Mouse (Mus musculus) limb, embryonic 15.5 days (tissue): ENCODE measurements around the gene Olfr792. TPM values are rescaled to one million over a fixed set of nuclear protein-coding genes. Genes with fewer than 3 reads are reported as not detected.

Experiments used
- ATAC-seq: fragments of 200-750 bp; cut with Nextera tagmentation; 2 replicates; pipeline ENCODE4 v1.8.0; 2017; ENCODE audit warnings: low read depth, moderate TSS enrichment; ENCODE audit not compliant: insufficient number of reproducible peaks, low FRiP score, low TSS enrichment
- H3K27ac ChIP-seq: fragments of 300-500 bp; sonication (generic); 2 replicates; pipeline ENCODE4 v1.5.1; 2015; ENCODE audit warnings: moderate library complexity, mild to moderate bottlenecking, inconsistent platforms
- H3K27me3 ChIP-seq: fragments of 300-500 bp; sonication (generic); 2 replicates; pipeline ENCODE4 v1.6.1; 2015; ENCODE audit warnings: inconsistent platforms
- H3K36me3 ChIP-seq: fragments of 300-500 bp; sonication (generic); 2 replicates; pipeline ENCODE4 v1.6.1; 2015; ENCODE audit warnings: inconsistent platforms
- H3K4me1 ChIP-seq: fragments of 300-500 bp; sonication (generic); 2 replicates; pipeline ENCODE4 v1.6.1; 2015; ENCODE audit warnings: inconsistent platforms
- H3K4me2 ChIP-seq: fragments of 300-500 bp; sonication (generic); 2 replicates; pipeline ENCODE4 v1.6.1; 2015; ENCODE audit warnings: mild to moderate bottlenecking, inconsistent platforms
- H3K4me3 ChIP-seq: fragments of 300-500 bp; sonication (generic); 2 replicates; pipeline ENCODE4 v1.5.1; 2015; ENCODE audit warnings: mild to moderate bottlenecking, inconsistent platforms
- H3K9ac ChIP-seq: fragments of 300-500 bp; sonication (generic); 2 replicates; pipeline ENCODE4 v1.6.1; 2015; ENCODE audit warnings: inconsistent platforms
- H3K9me3 ChIP-seq: fragments of 300-500 bp; sonication (generic); 2 replicates; pipeline ENCODE4 v1.6.1; 2016; ENCODE audit warnings: inconsistent platforms
- WGBS: fragments of 180-500 bp; shearing (Covaris S2); methylation state at CpG from one replicate; pipeline ENCODE4 v1.1.7; 2015; 5-methylcytosine and 5-hydroxymethylcytosine counted together
- microRNA-seq: library from miRNA; unstranded; fragments of <30 nt; microRNA quantifications from one replicate; pipeline ENCODE4, GENCODE M21; 2016
- polyA plus RNA-seq: library from polyadenylated mRNA; unstranded; fragments of >200 nt; fragmentation: Nextera tagmentation; extraction: Ambion mirVana; gene quantifications from 2 replicates; pipeline ENCODE4 v1.2.1, GENCODE M21; 2015

Gene Olfr792
- not detected in 2 replicates for polyA plus RNA-seq

GRCm38 (mm10) chr10:129538862-129539261 is at the start of gene Olfr792:
Gene Olfr792 (plus strand): TSS chr10:129539162.
- H3K9ac ChIP-seq = no peak within 1 kb of the TSS
- H3K9me3 ChIP-seq = 0 out of 2 replicates have a peak, but pooled peaks cover under 1% of the 10 kb centered on the region
- no peaks in the 10 kb centered on the region for H3K36me3 ChIP-seq
- H3K4me3 ChIP-seq = no peak within 1 kb of the TSS
- H3K4me2 ChIP-seq = no peak within 1 kb of the TSS
- no peak for ATAC-seq
- WGBS = 84% methylated on average over 1 of the region's 1 CpGs
- H3K27ac ChIP-seq = no peak within 1 kb of the TSS
- H3K4me1 ChIP-seq = no peaks in the 10 kb centered on the region
- no peaks in the 10 kb centered on the region for H3K27me3 ChIP-seq

DNA sequence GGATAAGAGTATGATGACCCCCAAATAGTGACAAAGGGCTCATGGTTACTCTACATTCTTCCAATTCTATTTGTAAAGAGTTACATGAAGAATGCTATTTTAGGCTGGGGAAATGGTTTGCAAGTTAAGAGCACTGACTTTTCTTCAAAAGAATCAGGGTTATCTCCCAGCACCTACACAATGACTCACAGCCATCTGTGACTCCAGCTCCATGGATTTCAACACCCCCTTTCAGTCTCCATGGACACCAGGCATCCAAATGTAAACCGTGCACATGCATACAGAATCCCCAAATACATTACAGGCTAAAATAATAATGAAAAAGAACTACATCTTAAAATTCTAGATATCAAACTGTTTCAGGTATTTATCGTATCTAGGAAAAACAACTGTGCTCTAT is 48.9 kb upstream of the Olfr792 start:
- Histone ChIP-seq H3K4me2 (no peak overlapping the region), H3K9me3 (no peaks in the 10 kb centered on the region), H3K4me3 (no peak overlapping the region), H3K36me3 (no peaks in the 10 kb centered on the region), H3K27ac (no peak overlapping the region), H3K4me1 (no peaks in the 10 kb centered on the region), H3K27me3 (no peaks in the 10 kb centered on the region), H3K9ac (no peak overlapping the region)
- ATAC-seq = no peak
- 86% methylated on average over 2 of the region's 2 CpGs for WGBS

- Histone ChIP-seq H3K36me3 (no peaks in the 10 kb centered on the region), H3K4me3 (no peak within 1 kb of the TSS), H3K4me1 (no peaks in the 10 kb centered on the region), H3K27ac (no peak within 1 kb of the TSS), H3K9ac (no peak within 1 kb of the TSS), H3K4me2 (no peak within 1 kb of the TSS), H3K9me3 (no peaks in the 10 kb centered on the region), H3K27me3 (no peaks in the 10 kb centered on the region)
- no peak for ATAC-seq
These were observed 40.8 kb upstream of the Olfr792 start, which contains the start of gene Olfr790 for GRCm38 (mm10) chr10:129498192-129498591. Gene Olfr790 (plus strand): TSS chr10:129498492.

- WGBS = 68% methylated on average over 3 of the region's 3 CpGs
These were observed 17.5 kb upstream of the Olfr792 start, which contains the start of gene Olfr791 for GRCm38 (mm10) chr10:129521492-129521891. Gene Olfr791 (plus strand): TSS chr10:129521792.

DNA sequence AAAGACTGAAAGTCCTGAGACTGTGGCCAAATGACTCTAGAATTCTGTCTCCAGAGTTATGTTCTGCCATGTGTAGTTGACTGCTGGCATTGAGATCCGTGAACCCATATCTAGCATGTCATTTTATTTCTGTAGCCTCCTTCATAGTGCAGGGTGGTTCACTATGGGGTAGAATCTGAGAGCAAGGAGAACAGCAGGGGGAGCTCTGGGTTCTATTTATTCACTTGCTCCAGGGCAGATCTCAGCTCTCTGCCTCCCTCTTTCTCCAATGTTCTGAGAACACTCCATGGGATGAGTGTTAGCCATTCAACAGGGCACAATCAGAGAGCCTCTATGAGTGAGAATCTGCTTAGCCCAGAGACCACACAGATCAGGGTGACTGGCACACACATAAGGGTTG is 10.4 kb downstream of the Olfr792 start:
- 0 out of 2 replicates have a peak, but pooled peaks cover under 1% of the 10 kb centered on the region for H3K9me3 ChIP-seq
- H3K4me3 ChIP-seq = no peak overlapping the region
- 49% methylated on average over 1 of the region's 1 CpGs for WGBS
- no peak for ATAC-seq
- H3K9ac ChIP-seq = no peak overlapping the region
- H3K4me2 ChIP-seq = no peak overlapping the region
- H3K27ac ChIP-seq = no peak overlapping the region
- no peaks in the 10 kb centered on the region for H3K27me3 ChIP-seq
- H3K4me1 ChIP-seq = no peaks in the 10 kb centered on the region
- no peaks in the 10 kb centered on the region for H3K36me3 ChIP-seq

More at GRCm38 (mm10) chr10:129521492-129521891, 17.5 kb upstream of the Olfr792 start, which contains the start of gene Olfr791:
- Histone ChIP-seq H3K4me3 (no peak within 1 kb of the TSS), H3K4me2 (no peak within 1 kb of the TSS), H3K27ac (no peak within 1 kb of the TSS), H3K4me1 (no peaks in the 10 kb centered on the region), H3K36me3 (no peaks in the 10 kb centered on the region), H3K9ac (no peak within 1 kb of the TSS), H3K27me3 (no peaks in the 10 kb centered on the region), H3K9me3 (no peaks in the 10 kb centered on the region)
- no peak for ATAC-seq

DNA sequence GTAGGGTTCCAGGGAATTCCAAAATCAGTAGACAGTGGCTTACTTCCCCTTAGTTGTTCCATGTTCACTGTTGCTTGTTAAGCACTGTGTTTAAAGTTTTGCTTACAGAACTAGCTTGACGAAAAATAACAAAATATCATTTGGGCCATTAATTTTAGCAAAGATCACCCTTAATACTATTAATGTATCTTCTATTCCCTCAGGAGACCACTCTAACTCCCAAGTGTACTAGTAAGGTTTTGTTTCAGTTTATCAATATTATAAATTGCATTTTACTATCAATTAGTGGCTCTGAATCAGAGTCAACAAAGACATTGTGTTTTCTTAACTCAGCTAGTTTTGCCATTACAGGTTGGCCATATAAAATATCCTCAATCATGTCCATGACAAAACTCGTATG is 28.4 kb downstream of the Olfr792 start, which contains the start of gene Olfr794:
Gene Olfr794 (plus strand): TSS at position 301 of the 400 bp plus-strand sequence.
- Histone ChIP-seq H3K36me3 (no peaks in the 10 kb centered on the region), H3K27me3 (no peaks in the 10 kb centered on the region), H3K9me3 (no peaks in the 10 kb centered on the region), H3K4me2 (no peak within 1 kb of the TSS), H3K4me3 (no peak within 1 kb of the TSS), H3K9ac (no peak within 1 kb of the TSS), H3K4me1 (no peaks in the 10 kb centered on the region), H3K27ac (no peak within 1 kb of the TSS)
- ATAC-seq = no peak
- WGBS = 73% methylated on average over 2 of the region's 2 CpGs

- Histone ChIP-seq H3K36me3 (no peaks in the 10 kb centered on the region), H3K9me3 (no peaks in the 10 kb centered on the region), H3K4me1 (no peaks in the 10 kb centered on the region), H3K27ac (no peak overlapping the region), H3K4me2 (no peak overlapping the region), H3K27me3 (no peaks in the 10 kb centered on the region), H3K4me3 (no peak overlapping the region), H3K9ac (no peak overlapping the region)
- no peak for ATAC-seq
- 70% methylated on average over 1 of the region's 1 CpGs for WGBS
These were observed 38.1 kb downstream of the Olfr792 start for GRCm38 (mm10) chr10:129577066-129577465.

Small RNA genes within 50 kb of the gene (microRNA-seq; reads per million reads assigned to microRNA genes)
- gene Gm23252 = not detected

Other genes starting within 250 kb of the Olfr792 start
- not detected in 2 replicates for gene Olfr780, start 221.0 kb upstream of the Olfr792 start, polyA plus RNA-seq
- gene Olfr781, start 210.3 kb upstream of the Olfr792 start, polyA plus RNA-seq = not detected in 2 replicates
- gene Olfr782, start 190.3 kb upstream of the Olfr792 start, polyA plus RNA-seq = not detected in 2 replicates
- gene Olfr784, start 155.1 kb upstream of the Olfr792 start, polyA plus RNA-seq = 0.08 TPM in 1 of 2 replicates, not detected in the other
- not detected in 2 replicates for gene Olfr785, start 133.7 kb upstream of the Olfr792 start, polyA plus RNA-seq
- not detected in 2 replicates for gene Olfr786, start 111.9 kb upstream of the Olfr792 start, polyA plus RNA-seq
- not detected in 2 replicates for gene Olfr787, start 77.3 kb upstream of the Olfr792 start, polyA plus RNA-seq
- gene Olfr788, start 68.2 kb upstream of the Olfr792 start, polyA plus RNA-seq = not detected in 2 replicates
- gene Olfr789, start 54.4 kb upstream of the Olfr792 start, polyA plus RNA-seq = not detected in 2 replicates
- gene Olfr790, start 40.7 kb upstream of the Olfr792 start, polyA plus RNA-seq = not detected in 2 replicates
- gene Olfr791, start 17.4 kb upstream of the Olfr792 start, polyA plus RNA-seq = not detected in 2 replicates
- gene Olfr794, start 28.5 kb downstream of the Olfr792 start, polyA plus RNA-seq = not detected in 2 replicates
- gene Olfr796, start 73.4 kb downstream of the Olfr792 start, polyA plus RNA-seq = not detected in 2 replicates
- not detected in 2 replicates for gene Olfr798, start 88.8 kb downstream of the Olfr792 start, polyA plus RNA-seq
- not detected in 2 replicates for gene Olfr799, start 98.3 kb downstream of the Olfr792 start, polyA plus RNA-seq
- gene Olfr800, start 118.5 kb downstream of the Olfr792 start, polyA plus RNA-seq = not detected in 2 replicates
- gene Olfr801, start 134.7 kb downstream of the Olfr792 start, polyA plus RNA-seq = not detected in 2 replicates
- gene Olfr802, start 149.0 kb downstream of the Olfr792 start, polyA plus RNA-seq = not detected in 2 replicates
- gene Olfr803, start 155.1 kb downstream of the Olfr792 start, polyA plus RNA-seq = not detected in 2 replicates
- not detected in 2 replicates for gene Olfr804, start 164.0 kb downstream of the Olfr792 start, polyA plus RNA-seq
- gene Olfr805, start 190.2 kb downstream of the Olfr792 start, polyA plus RNA-seq = not detected in 2 replicates
- gene Olfr806, start 202.8 kb downstream of the Olfr792 start, polyA plus RNA-seq = not detected in 2 replicates
- not detected in 2 replicates for gene Olfr807, start 218.6 kb downstream of the Olfr792 start, polyA plus RNA-seq
- not detected in 2 replicates for gene Olfr808, start 226.3 kb downstream of the Olfr792 start, polyA plus RNA-seq
- gene Olfr809, start 235.5 kb downstream of the Olfr792 start, polyA plus RNA-seq = not detected in 2 replicates